Mouse (Mus musculus): ENCODE results near the gene Angptl2. TPM values are rescaled to one million over a fixed set of nuclear protein-coding genes. Genes with fewer than 3 reads are reported as not detected.

Gene Angptl2
- total RNA-seq, 2 experiments from 2014 or later: not detected

GRCm38 (mm10) chr2:33225921-33226320 is 10.1 kb downstream of the Angptl2 start:
- ATAC-seq (replicated peaks; ENCODE audit: low FRiP score, poor library complexity, severe bottlenecking): no peak

GRCm38 (mm10) chr2:33228077-33228476 is 12.2 kb downstream of the Angptl2 start:
- ATAC-seq (replicated peaks; ENCODE audit: low FRiP score, poor library complexity, severe bottlenecking): no peak

GRCm38 (mm10) chr2:33228551-33228950 is 12.7 kb downstream of the Angptl2 start:
- no peak for ATAC-seq (replicated peaks; ENCODE audit: low FRiP score, poor library complexity, severe bottlenecking)

- no peak for ATAC-seq (replicated peaks; ENCODE audit: low FRiP score, poor library complexity, severe bottlenecking)
Measured at GRCm38 (mm10) chr2:33230701-33231100, 14.8 kb downstream of the Angptl2 start.

- ATAC-seq (replicated peaks; ENCODE audit: low FRiP score, poor library complexity, severe bottlenecking): no peak
Measured at GRCm38 (mm10) chr2:33231788-33232187, 15.9 kb downstream of the Angptl2 start.

GRCm38 (mm10) chr2:33232782-33233570 is 17.1 kb downstream of the Angptl2 start:
- no peak for ATAC-seq (replicated peaks; ENCODE audit: low FRiP score, poor library complexity, severe bottlenecking)

GRCm38 (mm10) chr2:33233856-33234255 is 18.0 kb downstream of the Angptl2 start:
- ATAC-seq (replicated peaks; ENCODE audit: low FRiP score, poor library complexity, severe bottlenecking): no peak

GRCm38 (mm10) chr2:33234848-33235247 is 19.0 kb downstream of the Angptl2 start:
- no peak for ATAC-seq (replicated peaks; ENCODE audit: low FRiP score, poor library complexity, severe bottlenecking)

- no peak for ATAC-seq (replicated peaks; ENCODE audit: low FRiP score, poor library complexity, severe bottlenecking)
Measured at GRCm38 (mm10) chr2:33237581-33237980, 21.7 kb downstream of the Angptl2 start.

- no peak for ATAC-seq (replicated peaks; ENCODE audit: low FRiP score, poor library complexity, severe bottlenecking)
Measured at GRCm38 (mm10) chr2:33244880-33245279, 29.0 kb downstream of the Angptl2 start.

GRCm38 (mm10) chr2:33245350-33245749 is 29.5 kb downstream of the Angptl2 start:
- no peak for ATAC-seq (replicated peaks; ENCODE audit: low FRiP score, poor library complexity, severe bottlenecking)

GRCm38 (mm10) chr2:33246841-33247240 is 31.0 kb downstream of the Angptl2 start:
- no peak for ATAC-seq (replicated peaks; ENCODE audit: low FRiP score, poor library complexity, severe bottlenecking)

GRCm38 (mm10) chr2:33248549-33248948 is 32.7 kb downstream of the Angptl2 start:
- ATAC-seq (replicated peaks; ENCODE audit: low FRiP score, poor library complexity, severe bottlenecking): no peak

GRCm38 (mm10) chr2:33249922-33250633 is 34.2 kb downstream of the Angptl2 start:
- no peak for ATAC-seq (replicated peaks; ENCODE audit: low FRiP score, poor library complexity, severe bottlenecking)

GRCm38 (mm10) chr2:33252751-33253150 is 36.9 kb downstream of the Angptl2 start:
- no peak for ATAC-seq (replicated peaks; ENCODE audit: low FRiP score, poor library complexity, severe bottlenecking)

GRCm38 (mm10) chr2:33253572-33254190 is 37.8 kb downstream of the Angptl2 start:
- ATAC-seq (replicated peaks; ENCODE audit: low FRiP score, poor library complexity, severe bottlenecking): no peak

GRCm38 (mm10) chr2:33254318-33254985 is 38.6 kb downstream of the Angptl2 start:
- ATAC-seq (replicated peaks; ENCODE audit: low FRiP score, poor library complexity, severe bottlenecking): no peak

GRCm38 (mm10) chr2:33256769-33257537 is 41.1 kb downstream of the Angptl2 start:
- ATAC-seq (replicated peaks; ENCODE audit: low FRiP score, poor library complexity, severe bottlenecking): no peak

- no peak for ATAC-seq (replicated peaks; ENCODE audit: low FRiP score, poor library complexity, severe bottlenecking)
Measured at GRCm38 (mm10) chr2:33260772-33261171, 44.9 kb downstream of the Angptl2 start.

Measured in erythroblast, adult 5-6 weeks (primary cell).